Mouse (Mus musculus) frontal cortex, postnatal 14 days (tissue): ENCODE results near the gene U2af2.

Source experiments
- DNase-seq, 2 experiments: peaks; one replicate each; pipeline ENCODE4 v3.0.0; 2022; ENCODE audit warnings: low spot score in 2 of 2

U2af2 gene

DNA sequence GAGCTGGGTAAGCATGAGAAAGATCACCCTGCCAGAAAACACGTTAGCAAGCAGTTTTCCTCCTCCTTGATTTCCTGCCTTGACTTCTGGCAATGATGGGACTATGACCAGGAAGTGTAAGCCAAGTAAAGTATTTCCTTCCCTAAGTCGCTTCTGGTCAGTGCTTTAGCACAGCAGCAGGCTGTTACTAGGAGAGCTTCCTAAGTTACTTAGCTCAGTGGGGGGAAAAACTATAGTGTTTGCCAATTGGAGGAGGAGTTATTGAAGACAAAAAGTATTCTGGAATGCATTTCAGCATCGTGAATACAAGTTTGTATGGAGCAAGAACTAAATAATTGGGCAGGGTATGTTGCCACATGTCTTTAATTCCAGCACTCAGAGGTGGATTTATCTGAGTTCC lies 50.8 kb downstream of the U2af2 start:
- DNase-seq: no peak

DNA sequence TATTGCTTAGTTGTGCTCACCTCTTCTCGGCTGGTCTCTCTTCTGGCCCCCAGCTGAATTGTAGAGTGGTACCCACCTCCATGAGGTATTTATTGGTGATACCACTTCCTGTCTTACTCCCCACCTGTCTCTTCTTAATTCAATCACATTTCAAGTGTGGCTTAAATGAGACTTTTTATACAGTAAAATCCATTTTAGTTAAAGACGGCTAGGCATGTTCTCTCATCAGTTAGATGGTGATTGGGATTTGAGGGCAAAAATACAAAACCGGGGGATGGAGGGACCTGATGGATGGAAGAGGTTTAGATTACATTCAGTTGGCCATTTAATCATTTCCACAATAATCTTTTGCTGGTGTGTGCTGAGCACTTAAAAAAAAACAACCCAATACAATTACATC lies 54.9 kb downstream of the U2af2 start, which contains the start of gene Rfpl4:
Gene Rfpl4 (minus strand): TSS at position 101 of the 400 bp plus-strand sequence.
- DNase-seq: no peak

DNA sequence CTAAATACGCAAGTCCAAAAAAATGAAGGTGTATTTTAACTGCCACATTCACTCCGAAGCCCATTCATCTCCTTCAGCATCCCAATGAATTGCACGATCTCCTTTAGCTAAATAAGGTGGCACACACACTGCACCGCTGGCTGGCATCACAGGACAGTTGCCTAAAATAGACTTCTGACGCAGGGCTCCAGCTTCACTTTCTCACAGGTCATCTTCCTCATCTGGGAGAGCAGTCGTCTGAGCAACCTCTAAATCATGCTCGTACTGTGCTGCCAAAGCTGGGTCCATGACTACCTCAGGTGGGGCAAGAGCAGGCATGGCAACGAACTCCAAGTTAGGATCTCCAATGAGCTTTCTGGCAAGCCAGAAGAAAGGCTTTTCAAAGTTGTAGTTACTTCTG lies 63.1 kb downstream of the U2af2 start:
- no peak for DNase-seq

DNA sequence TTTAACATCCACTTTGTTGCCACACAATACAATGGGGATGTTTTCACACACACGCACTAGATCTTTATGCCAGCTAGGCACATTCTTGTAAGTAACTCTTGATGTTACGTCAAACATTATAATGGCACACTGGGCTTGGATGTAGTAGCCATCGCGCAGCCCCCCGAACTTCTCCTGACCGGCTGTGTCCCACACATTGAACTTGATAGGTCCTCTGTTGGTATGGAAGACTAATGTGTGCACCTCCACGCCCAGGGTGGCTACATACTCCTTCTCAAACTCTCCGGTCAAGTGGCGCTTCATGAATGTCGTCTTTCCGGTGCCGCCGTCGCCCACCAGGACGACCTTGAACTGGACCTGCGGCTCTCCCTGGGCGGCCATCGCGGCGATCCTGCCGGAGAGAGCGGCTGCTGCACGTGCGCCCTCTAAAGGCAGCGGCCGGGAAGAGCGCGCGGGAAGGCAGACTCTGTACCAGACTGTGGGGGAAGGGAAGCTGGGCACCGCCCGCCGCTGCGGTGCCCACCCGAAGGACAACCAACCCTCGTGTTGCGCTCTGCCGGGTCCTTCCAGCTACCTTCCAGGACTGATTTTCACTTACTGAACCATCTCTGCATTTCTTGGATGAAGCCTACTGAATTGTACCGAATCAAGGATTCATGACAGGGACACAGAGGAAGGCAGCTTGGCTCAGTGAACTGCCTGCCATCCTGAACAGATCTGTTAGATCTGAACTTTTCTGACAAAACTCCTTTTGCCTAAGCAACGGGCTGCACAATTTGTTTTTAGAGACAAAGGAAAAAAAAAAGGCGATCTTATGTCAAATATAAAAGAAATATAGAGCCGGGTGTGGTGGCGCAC lies 63.8 kb downstream of the U2af2 start, which contains the start of gene Rasl2-9:
Gene Rasl2-9 (minus strand): TSS at position 402 of the 858 bp plus-strand sequence.
- DNase-seq: peak; percentile 55 to 74
